Comparison of ENCODE assay signal across 8 mouse cellular contexts in genomic region chr11:114843818-114844463, GRCm38 (mm10). TPM values are rescaled to one million over a fixed set of nuclear protein-coding genes. Genes with fewer than 3 reads are reported as not detected.
DNase-seq lines count a peak whose midpoint lies in the region; ATAC-seq and TF ChIP-seq lines count a peak whose summit lies in the region.

No protein-coding gene starts in this region.

- no peak overlapping the region for H3K27ac ChIP-seq in intestine, embryonic 14.5 days (ENCODE audit: low read depth)
- H3K27ac ChIP-seq in intestine, postnatal 0 days (ENCODE audit: low read depth, low read length), result no peak overlapping the region
- peak overlapping the region; percentile 61 for H3K27ac ChIP-seq in heart, postnatal 0 days (ENCODE audit: low read depth)

- H3K9me3 ChIP-seq in intestine, embryonic 14.5 days (ENCODE audit: control insufficient read depth, low read length), result no peaks in the 10 kb centered on the region
- no peaks in the 10 kb centered on the region for H3K9me3 ChIP-seq in intestine, postnatal 0 days (ENCODE audit: control insufficient read depth)
- H3K9me3 ChIP-seq in heart, postnatal 0 days (replicated peaks; ENCODE audit: control insufficient read depth, low read length), result 0 out of 2 replicates have a peak, but pooled peaks cover 4% of the 10 kb centered on the region

- H3K4me2 ChIP-seq in intestine, embryonic 14.5 days (ENCODE audit: low read length), result no peak overlapping the region
- H3K4me2 ChIP-seq in intestine, postnatal 0 days (replicated peaks; ENCODE audit: low read depth), result no peak overlapping the region
- H3K4me2 ChIP-seq in heart, postnatal 0 days (ENCODE audit: low read depth, low read length), result no peak overlapping the region

- H3K4me3 ChIP-seq in intestine, embryonic 14.5 days (ENCODE audit: low read depth, low read length), result no peak overlapping the region
- H3K4me3 ChIP-seq in intestine, postnatal 0 days (ENCODE audit: low read depth, low read length), result no peak overlapping the region
- no peak overlapping the region for H3K4me3 ChIP-seq in heart, postnatal 0 days (ENCODE audit: low read depth, low read length)

- no peak for TF ChIP-seq CTCF in intestine, postnatal 0 days (IDR thresholded peaks at IDR 0.05; ENCODE audit: low read depth)
- no peak for TF ChIP-seq CTCF in heart, postnatal 0 days (IDR thresholded peaks at IDR 0.05; ENCODE audit: low read depth)

- H3K4me1 ChIP-seq in intestine, embryonic 14.5 days (replicated peaks; ENCODE audit: control insufficient read depth, insufficient read depth, low read length), result peaks cover 11% of the 10 kb centered on the region
- no peaks in the 10 kb centered on the region for H3K4me1 ChIP-seq in intestine, postnatal 0 days (replicated peaks; ENCODE audit: control insufficient read depth, insufficient read depth, low read length)
- H3K4me1 ChIP-seq in heart, postnatal 0 days (ENCODE audit: control insufficient read depth, insufficient read depth), result peaks cover 6% of the 10 kb centered on the region

- ATAC-seq in intestine, embryonic 14.5 days (replicated peaks; ENCODE audit: low FRiP score, low TSS enrichment, low read depth), result peak; percentile 63
- no peak for ATAC-seq in intestine, postnatal 0 days
- peak; percentile 93 for ATAC-seq in heart, postnatal 0 days (ENCODE audit: insufficient read depth, low read depth)

- no peaks in the 10 kb centered on the region for H3K36me3 ChIP-seq in intestine, embryonic 14.5 days (ENCODE audit: control insufficient read depth, insufficient read depth, low read length)
- no peaks in the 10 kb centered on the region for H3K36me3 ChIP-seq in intestine, postnatal 0 days (ENCODE audit: control insufficient read depth, insufficient read depth)
- H3K36me3 ChIP-seq in heart, postnatal 0 days (replicated peaks; ENCODE audit: control insufficient read depth, insufficient read depth, low read length), result no peaks in the 10 kb centered on the region

- WGBS in intestine, embryonic 14.5 days, result 11% methylated on average over 8 of the region's 8 CpGs
- 22% methylated on average over 8 of the region's 8 CpGs for WGBS in intestine, postnatal 0 days
- WGBS in heart, postnatal 0 days, result 7% methylated on average over 8 of the region's 8 CpGs

- no peak overlapping the region for H3K9ac ChIP-seq in intestine, embryonic 14.5 days (ENCODE audit: low read length)
- no peak overlapping the region for H3K9ac ChIP-seq in intestine, postnatal 0 days (ENCODE audit: low read depth, low read length)
- H3K9ac ChIP-seq in heart, postnatal 0 days (replicated peaks; ENCODE audit: low read depth, low read length), result no peak overlapping the region

- H3K27me3 ChIP-seq in intestine, embryonic 14.5 days (replicated peaks; ENCODE audit: control insufficient read depth, insufficient read depth, low read length), result no peaks in the 10 kb centered on the region
- H3K27me3 ChIP-seq in intestine, postnatal 0 days (replicated peaks; ENCODE audit: control insufficient read depth, insufficient read depth, low read length), result 0 out of 2 replicates have a peak, but pooled peaks cover 3% of the 10 kb centered on the region
- H3K27me3 ChIP-seq in heart, postnatal 0 days (ENCODE audit: control insufficient read depth, insufficient read depth, low read length), result peaks cover 5% of the 10 kb centered on the region; the same call in 1 of the 2 replicates

- TF ChIP-seq EP300 in heart, postnatal 0 days (IDR thresholded peaks at IDR 0.05; ENCODE audit: low read depth), result no peak

- no peak for DNase-seq in intestine, embryonic 14.5 days (ENCODE audit: low spot score)
- peak; percentile 68 for DNase-seq in embryo, embryonic 11 days
- peak; percentile 80 for DNase-seq in heart, postnatal 0 days (ENCODE audit: low spot score)
- peak; percentile 12 for DNase-seq in lung, postnatal 25 days (ENCODE audit: low spot score)
- DNase-seq in adipocyte (ENCODE audit: low spot score), result no peak
- no peak for DNase-seq in MN1 (ENCODE audit: low spot score)
- DNase-seq in right cerebral cortex, postnatal 36 days (ENCODE audit: low spot score in 2 of 2), result no peak

RNA-seq across cellular contexts. Expression of gene Gprc5c, which starts 7.0 kb away (rescaled TPM):
- polyA plus RNA-seq in intestine, embryonic 14.5 days (2014; fragmentation: Nextera tagmentation; extraction: Ambion mirVana), result 21.8 and 23.6 TPM in 2 replicates
- 2.3 and 2.8 TPM in 2 replicates for polyA plus RNA-seq in intestine, postnatal 0 days (2015; fragmentation: Nextera tagmentation; extraction: Ambion mirVana)
- 14.1 and 16.5 TPM in 2 replicates for total RNA-seq in heart, postnatal 0 days (2014; rRNA removed; ENCODE audit: low replicate concordance)
- polyA plus RNA-seq in heart, postnatal 0 days (2015; fragmentation: Nextera tagmentation; extraction: Ambion mirVana), result 6.8 and 7.5 TPM in 2 replicates

RNA-seq across cellular contexts. Expression of gene Gpr142, which starts 45.2 kb away (rescaled TPM):
- polyA plus RNA-seq in intestine, embryonic 14.5 days (2014; fragmentation: Nextera tagmentation; extraction: Ambion mirVana), result 0.16 TPM in 1 of 2 replicates, not detected in the other
- polyA plus RNA-seq in intestine, postnatal 0 days (2015; fragmentation: Nextera tagmentation; extraction: Ambion mirVana), result not detected in 2 replicates
- total RNA-seq in heart, postnatal 0 days (2014; rRNA removed; ENCODE audit: low replicate concordance), result not detected in 2 replicates
- not detected in 2 replicates for polyA plus RNA-seq in heart, postnatal 0 days (2015; fragmentation: Nextera tagmentation; extraction: Ambion mirVana)

RNA-seq across cellular contexts. Expression of gene Cd300a, which starts 45.9 kb away (rescaled TPM):
- 0.89 and 1.3 TPM in 2 replicates for polyA plus RNA-seq in intestine, embryonic 14.5 days (2014; fragmentation: Nextera tagmentation; extraction: Ambion mirVana)
- 2.2 and 2.3 TPM in 2 replicates for polyA plus RNA-seq in intestine, postnatal 0 days (2015; fragmentation: Nextera tagmentation; extraction: Ambion mirVana)
- total RNA-seq in heart, postnatal 0 days (2014; rRNA removed; ENCODE audit: low replicate concordance), result 0.35 TPM in 1 of 2 replicates, not detected in the other
- polyA plus RNA-seq in heart, postnatal 0 days (2015; fragmentation: Nextera tagmentation; extraction: Ambion mirVana), result 0.92 and 0.97 TPM in 2 replicates

RNA-seq across cellular contexts. Expression of gene Btbd17, which starts 48.2 kb away (rescaled TPM):
- polyA plus RNA-seq in intestine, embryonic 14.5 days (2014; fragmentation: Nextera tagmentation; extraction: Ambion mirVana), result 1.2 and 2.9 TPM in 2 replicates
- polyA plus RNA-seq in intestine, postnatal 0 days (2015; fragmentation: Nextera tagmentation; extraction: Ambion mirVana), result 0.14 and 0.20 TPM in 2 replicates
- not detected in 2 replicates for total RNA-seq in heart, postnatal 0 days (2014; rRNA removed; ENCODE audit: low replicate concordance)
- 0.12 and 0.18 TPM in 2 replicates for polyA plus RNA-seq in heart, postnatal 0 days (2015; fragmentation: Nextera tagmentation; extraction: Ambion mirVana)

Comparison
In these comparisons a context has a peak if more than half of its experiments do, and no peak if none do; other contexts are left out.
1. DNase-seq: peak in embryo, embryonic 11 days (single experiment), heart, postnatal 0 days (single experiment) and lung, postnatal 25 days (single experiment); none in intestine, embryonic 14.5 days (single experiment), adipocyte (single experiment), MN1 (single experiment) and right cerebral cortex, postnatal 36 days (0 of 2).